Mouse (Mus musculus): ENCODE data around the gene Camta1.
"Not testable (repeated sequence)": the region's sequence is repeated elsewhere in the genome, so short reads cannot be mapped to it uniquely, and the experiment has no call there.

Camta1 gene

DNA sequence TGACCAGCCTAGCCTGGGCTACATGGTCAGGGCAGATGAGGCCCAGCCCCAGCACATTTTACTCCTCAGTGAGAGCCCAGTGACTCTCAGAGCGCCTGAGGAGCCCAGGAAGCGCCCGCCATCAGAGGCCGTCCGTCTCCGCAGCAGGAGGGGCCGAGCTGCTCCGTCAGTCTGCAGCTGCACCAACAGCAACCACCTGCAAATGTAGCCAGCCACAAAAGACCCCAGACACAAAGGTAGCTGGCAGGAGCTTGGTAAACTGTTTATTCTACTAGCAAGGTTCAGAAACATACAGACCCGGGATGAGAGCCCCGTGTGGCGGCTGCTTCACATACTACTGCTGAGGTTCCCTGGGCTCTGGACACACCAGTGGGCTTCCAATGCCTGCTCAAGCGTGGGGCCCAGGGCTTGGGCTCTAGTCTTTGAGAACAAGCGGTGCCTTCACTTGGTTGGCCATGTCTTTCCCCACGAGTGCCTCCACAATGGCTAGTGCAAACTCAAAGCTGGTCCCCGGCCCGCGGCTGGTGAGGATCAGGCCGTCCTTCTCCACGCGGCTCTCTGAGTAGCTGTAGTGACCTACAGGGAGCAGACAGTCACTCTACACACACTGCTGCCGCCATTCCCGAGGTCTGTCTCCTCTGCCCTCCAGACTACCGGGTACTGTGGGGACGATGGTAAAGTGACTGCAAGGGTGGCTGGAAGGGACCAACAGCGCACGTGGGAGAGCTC lies 964.6 kb downstream of the Camta1 start:
- DNase-seq (ENCODE audit: low spot score in 2 of 2): no peak

DNA sequence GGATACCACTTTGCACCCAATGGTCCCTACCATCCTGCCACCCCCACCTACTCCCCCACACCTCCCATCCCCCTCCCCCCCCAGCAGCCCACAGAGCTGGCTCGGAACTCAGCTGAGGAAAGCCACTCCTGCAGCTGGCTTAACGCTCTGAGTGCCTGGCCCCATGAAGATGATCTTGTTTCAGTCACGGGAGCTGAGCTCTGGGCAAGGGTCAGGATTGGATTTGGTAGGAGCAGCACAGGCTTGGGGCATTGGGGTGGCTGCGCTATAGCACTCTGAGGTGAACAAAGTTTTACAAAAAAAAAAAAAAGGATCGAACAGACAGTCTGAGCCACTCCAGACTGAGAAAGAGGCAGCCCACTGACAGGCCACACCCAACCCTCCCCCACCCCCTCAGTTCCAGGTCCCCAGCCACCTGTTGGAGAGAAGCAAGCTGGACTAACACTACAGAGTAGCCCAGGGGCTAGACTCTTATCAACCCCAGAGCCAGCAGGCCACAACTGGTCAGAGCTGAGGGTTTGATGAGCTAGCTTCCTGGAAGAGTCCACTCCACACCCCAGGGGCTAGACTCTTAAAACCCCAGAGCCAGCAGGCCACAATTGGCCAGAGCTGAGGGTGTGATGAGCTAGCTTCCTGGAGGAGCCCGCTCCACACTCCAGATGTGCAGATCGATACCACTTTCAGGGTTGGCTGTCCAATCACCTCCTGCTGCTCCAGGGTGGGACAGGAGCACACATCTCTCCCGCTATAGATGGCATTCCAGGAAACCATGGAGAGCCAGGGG lies 966.8 kb downstream of the Camta1 start:
- no peak for DNase-seq (ENCODE audit: low spot score in 2 of 2)

DNA sequence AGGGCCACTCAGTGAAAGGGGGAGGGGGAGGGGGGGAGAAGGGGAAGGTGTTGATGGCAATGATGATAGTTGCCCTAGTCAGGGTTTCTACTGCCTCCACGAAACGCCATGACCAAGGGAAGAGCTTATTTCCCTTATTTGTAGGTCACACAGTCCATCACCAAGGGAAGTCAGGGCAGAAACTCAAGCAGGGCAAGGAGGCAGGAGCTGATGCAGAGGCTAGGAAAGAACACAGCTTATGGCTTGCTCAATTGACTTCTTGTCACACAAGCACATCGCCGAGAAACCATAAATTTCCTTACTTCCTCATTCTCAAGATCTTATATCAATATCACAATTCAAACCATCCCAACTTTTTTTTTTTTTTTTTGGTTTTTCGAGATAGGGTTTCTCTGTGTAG lies 970.4 kb downstream of the Camta1 start:
- no peak for DNase-seq (ENCODE audit: low spot score in 2 of 2)

DNA sequence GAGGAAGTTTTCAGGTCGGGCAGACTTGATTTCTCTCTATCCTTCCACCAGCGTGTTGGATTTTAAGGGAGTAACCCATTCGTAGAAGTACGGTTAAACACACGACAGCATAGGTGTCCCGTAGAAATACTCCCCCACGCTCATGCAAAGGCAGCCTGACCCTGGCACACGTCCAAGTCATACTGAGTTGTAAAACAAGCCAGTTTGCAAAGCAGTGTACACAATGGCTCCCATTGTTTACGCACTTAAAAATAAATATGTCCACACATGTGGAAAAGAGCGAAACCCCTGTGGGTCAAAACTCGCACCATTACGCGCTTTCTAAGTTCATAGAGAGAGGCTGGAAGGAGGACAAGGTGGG lies 971.7 kb downstream of the Camta1 start:
- DNase-seq (ENCODE audit: low spot score in 2 of 2): no peak

DNA sequence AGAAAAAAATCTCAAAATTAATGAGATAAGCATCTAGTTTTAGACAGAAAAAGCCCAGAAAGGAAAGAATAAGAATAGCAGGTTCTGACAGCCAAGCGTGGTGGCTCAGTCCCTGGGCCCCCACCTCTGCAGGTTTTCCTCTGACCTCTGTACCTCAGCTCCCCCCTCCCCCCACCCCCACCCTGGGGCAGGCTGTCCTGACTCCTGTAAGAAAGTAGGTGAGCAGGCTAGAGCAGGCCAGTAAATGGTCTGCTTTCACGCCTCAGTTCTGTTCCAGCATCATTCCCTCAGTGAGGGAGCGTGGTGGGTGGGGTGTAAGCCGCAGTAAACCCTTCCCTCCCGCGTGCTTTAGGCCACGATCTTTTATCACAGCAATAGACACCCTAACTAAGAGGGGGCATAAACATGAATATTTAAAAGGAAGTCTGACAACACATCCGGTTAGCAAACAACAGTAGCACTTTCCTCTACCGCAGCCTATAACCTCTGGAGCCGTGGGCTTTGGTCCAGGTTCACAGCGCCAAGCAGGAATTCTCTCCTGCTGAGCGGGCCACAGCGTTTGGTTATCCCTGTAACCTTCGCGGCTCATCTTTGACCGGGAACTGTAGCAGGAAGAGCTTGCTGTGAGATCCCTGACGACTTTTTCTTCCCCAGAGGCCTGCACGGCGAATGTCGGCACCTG lies 972.3 kb downstream of the Camta1 start:
- DNase-seq (ENCODE audit: low spot score in 2 of 2): no peak

DNA sequence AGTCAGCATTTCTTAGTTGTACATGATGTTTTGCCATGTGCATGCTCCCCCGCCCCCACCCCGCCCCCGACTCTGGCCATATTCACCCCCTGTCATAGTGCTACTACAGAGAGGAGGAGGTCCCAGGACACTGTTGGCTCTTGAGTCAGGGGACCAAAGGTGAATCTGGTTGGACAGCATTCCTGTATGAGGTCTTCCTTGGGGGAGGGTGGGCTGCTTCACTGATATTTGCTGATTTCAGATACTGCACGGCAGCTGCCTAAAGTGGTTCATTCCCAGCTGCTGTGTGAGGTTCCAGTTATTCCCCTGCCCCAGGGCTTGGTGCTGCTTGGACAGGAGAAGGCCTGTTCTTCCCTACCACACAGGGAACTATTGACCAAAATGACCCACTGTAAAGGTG lies 973.2 kb downstream of the Camta1 start:
- no peak for DNase-seq (ENCODE audit: low spot score in 2 of 2)

DNA sequence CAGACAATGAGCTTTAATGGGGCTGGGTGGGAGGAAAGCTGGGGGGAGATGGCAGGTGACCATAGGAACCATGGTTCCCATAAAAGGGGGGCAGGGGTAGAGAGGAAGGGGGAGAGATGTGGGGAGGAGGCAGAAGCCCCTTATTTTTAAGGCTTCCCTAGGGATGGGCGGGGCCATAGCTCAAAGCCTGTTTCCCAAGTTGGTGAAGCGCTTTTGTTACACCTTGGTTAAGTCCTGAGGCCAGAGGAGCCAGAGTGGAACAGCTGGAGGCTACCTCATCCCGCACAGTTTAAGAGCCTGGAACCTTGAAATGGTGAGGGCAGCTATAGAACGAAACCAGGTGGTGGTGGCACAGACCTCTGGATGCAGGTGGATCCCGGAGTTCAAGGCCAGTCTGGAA lies 973.8 kb downstream of the Camta1 start:
- no peak for DNase-seq (ENCODE audit: low spot score in 2 of 2)

DNA sequence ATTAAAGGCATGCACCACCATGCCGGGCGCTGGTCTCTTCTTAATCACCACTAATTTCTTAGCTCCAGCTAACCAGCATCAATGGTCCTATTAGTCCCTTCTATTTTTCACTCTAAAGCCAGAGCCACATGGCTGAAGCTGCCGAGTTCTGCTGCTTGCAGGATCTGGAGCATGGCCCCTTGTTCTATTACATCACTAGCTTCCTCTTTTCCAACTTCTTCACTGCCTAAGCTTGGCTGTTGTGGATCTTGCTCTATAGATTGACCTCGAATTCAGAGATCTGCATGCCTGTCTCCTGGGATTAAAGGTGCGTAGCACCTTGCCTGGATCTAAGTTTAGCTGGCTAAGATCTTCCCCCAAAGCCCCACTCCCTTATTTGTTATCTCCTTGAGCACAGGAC lies 979.0 kb downstream of the Camta1 start:
- DNase-seq (ENCODE audit: low spot score in 2 of 2): no peak

DNA sequence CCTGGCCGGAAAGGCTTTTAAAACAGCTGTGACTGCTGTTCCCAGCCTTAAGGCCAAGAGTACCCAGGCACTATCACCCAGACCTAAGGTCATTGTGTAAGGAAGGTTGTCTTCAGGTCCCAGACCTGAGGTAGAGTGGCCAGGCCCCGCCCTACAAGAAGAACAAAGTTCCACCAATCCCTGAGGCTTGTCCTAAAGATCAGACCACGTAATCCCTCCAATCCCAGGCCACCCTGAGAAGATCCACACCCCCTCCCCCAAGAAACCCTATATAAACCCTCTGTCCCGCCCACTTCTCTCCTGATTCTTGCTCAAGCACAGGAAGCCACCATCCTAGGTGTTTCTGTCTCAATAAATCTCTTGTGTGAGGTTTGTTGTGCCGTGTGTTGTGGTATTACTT lies 981.3 kb downstream of the Camta1 start:
- no peak for DNase-seq (ENCODE audit: low spot score in 2 of 2)

DNA sequence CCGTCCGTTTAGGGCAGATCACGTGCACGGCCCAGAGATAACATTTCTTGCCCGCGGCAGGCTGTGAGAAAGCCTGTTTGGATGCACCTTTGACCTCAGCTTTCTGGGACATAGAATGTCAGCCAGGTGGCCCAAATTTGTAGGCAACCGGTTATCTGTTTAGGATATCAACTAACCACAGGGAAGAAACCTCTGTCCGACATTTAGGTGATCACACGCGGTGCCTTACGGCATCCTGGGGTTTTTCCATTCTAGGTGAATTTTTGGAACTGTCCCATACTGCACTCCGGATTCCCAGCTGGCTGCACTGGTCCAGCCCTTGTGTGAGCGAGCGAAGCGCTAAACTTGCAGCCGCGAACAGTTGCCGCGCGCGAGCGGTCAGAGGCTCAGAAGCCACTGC lies 982.0 kb downstream of the Camta1 start:
- no peak for DNase-seq (ENCODE audit: low spot score in 2 of 2)

DNA sequence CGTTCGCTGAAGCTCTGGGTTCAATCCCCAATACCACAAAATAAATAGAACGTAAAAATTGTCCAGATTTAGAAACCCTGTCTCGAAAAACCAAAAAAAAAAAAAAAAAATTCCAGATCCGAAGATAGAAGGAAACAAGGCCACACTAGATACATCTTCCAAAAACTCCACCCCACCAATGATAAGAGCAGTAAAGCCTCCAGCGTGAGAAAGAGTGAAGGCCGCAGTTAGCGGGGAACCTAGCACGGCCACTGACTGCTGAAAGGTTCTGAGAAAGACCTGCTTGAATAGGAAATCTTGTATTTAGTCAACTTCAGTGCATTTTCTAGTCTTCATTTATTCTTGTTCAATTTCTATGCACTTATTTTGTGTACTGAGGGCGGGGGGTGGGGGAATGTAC lies 986.3 kb downstream of the Camta1 start:
- DNase-seq (ENCODE audit: low spot score in 2 of 2): no peak

DNA sequence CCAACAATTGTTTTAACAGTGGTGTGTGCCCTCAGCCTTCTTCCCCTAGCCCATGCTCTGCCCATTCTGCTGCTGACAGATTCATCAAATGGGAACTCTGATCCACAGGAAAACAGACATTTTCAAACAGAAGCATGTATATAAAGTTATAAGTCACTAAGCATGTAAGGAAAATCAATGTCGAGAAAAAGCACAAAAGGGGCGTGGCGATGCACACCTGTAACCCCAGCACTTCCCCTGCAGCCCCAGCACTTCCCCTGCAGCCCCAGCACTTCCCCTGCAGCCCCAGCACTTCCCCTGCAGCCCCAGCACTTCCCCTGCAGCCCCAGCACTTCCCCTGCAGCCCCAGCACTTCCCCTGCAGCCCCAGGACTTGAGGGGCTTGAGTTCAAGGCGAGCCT lies 987.3 kb downstream of the Camta1 start:
- not testable (repeated sequence) for DNase-seq (ENCODE audit: low spot score in 2 of 2)

DNA sequence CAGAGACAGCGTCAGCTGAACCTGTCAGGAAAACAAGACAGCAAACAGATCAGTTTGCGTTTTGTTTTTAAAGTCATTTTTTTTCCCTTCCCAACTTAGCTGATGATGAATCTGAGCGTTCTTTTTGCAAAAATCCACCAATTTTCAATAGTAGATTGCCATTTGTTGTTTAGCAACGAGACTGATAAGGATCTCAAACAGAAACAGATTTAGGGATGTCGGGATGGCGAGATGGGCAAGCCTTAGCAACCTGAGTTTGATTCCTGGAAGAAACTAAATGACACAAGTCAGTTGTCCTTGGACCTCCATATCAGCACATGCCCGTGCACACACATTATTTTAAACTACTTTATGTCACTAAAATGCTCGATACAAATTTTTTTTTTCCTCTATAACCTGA lies 989.0 kb downstream of the Camta1 start:
- no peak for DNase-seq (ENCODE audit: low spot score in 2 of 2)

DNA sequence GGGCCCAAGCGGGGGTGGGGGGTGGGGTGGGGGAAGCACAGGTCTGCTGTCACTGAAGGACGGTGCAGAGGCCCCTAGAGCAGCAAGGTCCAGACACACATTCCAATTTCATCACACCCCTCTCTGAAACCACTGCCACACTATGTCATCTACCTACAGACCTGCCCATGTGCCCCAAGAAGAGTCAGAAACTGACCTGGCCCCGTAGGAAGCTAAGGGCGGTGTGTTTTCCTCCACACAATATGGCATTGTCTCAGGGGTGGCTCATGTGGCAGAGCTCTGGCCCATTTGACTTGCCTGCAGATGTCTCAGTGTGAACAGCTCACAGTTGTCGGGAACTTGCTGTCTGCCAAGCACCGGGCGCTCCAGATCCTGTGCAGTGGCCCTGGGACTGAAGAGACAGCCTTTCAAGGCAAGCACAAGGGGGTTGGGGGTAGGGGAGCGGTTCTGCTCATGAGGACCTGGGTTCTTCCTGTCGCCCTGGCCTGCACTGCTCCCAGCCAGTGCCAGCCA lies 989.5 kb downstream of the Camta1 start:
- DNase-seq (ENCODE audit: low spot score in 2 of 2): no peak

DNA sequence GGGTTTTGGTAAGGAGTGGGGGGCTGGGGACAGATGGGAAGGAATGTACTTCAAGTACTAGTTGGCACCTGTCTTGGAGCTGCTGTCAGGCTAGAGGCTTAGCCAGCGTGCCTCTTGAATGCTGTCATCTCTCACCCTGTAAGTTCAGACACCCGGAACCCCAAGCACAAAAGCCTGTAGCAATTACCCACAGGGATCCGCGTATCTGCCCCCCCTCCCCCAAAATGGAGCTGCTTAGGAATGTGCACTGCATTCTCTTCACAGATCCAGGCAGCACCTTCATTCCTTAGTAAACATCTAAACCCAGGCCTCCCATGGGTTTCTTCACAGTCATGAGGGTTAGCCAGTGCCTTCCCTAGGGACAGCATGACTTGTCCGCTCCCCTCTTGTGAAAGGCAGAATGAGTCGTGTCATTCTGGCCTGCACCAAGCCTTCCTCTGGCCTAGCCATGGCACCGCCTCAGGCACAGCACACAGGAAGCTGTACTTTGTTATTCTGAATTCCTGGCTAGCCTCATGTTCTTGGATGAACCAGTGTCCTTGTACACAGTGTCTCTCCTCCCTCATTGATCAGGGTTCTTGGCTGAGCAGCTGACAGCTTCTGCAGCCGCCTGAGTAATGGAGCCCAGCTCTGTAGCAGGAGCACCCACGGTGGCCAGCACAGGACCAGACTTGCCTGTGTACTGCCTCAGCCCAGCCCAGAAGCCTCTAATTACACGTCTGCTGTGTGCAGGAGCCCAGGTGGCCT lies 990.1 kb downstream of the Camta1 start:
- no peak for DNase-seq (ENCODE audit: low spot score in 2 of 2)

DNA sequence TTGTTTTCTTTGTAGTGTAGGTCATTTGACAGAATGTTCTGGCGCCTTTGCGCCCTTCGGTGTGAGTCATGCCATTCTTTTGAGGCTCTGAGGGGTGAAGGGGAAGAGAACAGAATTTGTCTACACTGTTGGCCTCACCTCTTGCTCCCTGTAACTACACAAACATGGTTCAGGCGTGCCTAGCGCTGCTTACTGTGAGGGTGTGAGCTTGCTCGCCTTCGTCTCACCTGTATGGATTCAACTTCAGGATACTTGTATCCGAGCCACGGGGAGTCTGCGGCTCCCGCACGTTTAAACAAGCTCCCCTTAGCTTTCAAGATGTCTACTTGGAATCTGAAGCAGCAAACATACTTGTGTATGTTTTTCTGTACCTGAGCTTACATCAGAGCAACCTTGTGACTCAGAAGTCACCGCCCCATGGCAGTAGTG lies 990.7 kb downstream of the Camta1 start:
- no peak for DNase-seq (ENCODE audit: low spot score in 2 of 2)

DNA sequence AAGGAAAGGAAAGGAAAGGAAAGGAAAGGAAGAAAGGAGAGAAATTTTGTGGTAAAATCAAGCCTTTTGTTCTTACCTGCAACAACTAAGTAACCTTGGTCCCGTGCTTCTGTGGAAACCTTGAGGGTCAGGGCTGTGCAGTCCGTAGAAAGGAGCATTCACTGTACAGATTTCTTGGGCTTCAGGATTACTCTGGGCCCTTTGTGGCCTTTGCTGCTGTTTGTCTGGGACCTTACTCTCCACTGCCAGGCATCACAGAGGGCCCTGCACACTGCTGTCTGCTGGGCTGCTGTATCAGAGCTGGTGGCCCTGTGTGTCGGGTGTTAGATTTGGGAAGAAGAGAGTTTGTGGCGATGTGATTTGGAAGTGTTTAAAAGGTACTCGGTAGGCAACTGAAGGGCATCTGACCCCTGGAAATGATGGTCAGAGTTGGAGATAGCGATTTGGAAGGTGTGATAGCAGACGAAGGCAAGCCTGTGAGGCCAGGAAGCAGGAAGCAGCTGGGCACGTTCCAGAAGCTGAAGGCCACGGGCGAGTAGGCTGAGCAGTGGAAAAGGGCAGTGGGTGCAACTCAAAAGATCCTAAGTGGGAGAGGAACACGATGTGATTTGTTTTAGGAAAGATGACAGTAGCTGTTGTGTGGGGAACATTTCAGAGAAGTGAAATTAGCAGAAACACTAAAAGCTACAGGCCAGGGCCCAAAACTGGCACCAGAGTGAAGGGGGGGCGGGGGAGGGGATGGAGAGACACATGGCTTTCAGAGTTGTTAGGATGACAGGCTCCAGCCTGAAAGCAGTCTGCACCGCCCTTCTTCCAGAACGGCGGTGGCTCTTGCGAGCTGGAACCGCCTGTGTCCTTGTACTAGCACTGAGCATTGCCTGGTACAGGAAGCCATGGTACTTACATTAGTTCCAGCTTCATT lies 992.1 kb downstream of the Camta1 start:
- no peak for DNase-seq (ENCODE audit: low spot score in 2 of 2)

DNA sequence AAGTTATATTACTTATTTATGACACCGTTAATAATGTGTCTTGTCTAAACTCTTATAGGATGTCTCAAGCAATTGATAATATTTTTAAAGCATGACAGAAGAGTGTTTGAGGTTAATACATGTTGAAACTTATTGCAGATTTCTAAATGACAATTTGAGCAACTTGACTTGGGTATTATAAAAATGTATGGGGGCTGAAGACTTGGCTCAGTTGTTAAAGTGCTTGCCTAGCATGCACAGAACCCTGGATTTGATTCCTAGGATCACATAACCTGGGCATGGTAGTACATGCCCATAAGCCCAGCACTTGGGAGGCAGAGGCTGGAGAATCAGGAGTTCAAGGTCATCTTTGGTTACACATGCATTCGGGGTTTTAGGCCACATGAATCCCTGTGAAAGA lies 992.8 kb downstream of the Camta1 start:
- no peak for DNase-seq (ENCODE audit: low spot score in 2 of 2)

DNA sequence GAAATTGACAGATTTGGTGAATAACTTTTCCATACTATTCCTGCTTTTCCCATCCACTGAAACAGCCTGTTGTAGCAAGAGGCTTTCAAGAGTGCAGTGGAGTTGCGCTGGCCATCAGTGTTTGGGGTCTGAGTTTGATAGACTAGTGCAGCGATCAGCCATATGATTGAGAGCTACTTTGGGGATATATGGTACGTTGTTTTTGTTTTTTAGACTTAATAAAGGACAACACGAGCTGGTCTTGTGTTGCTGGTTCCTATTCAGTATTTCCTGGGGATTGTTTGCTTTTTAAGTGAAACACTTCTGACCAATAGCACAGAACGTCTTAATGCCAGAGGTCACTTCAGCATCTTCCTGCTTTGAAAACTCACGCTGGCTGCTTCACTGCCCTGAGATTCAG lies 993.5 kb downstream of the Camta1 start:
- DNase-seq (ENCODE audit: low spot score in 2 of 2): no peak

Data from spleen, postnatal 14 days (tissue).